ENCODE assay signal across 9 mouse cellular contexts in genomic region chr11:115321906-115322693, GRCm38 (mm10). TPM values are rescaled to one million over a fixed set of nuclear protein-coding genes. Genes with fewer than 3 reads are reported as not detected.
DNase-seq lines count a peak whose midpoint lies in the region; ATAC-seq lines count a peak whose summit lies in the region.
"Had no signal": no experiment of that assay in that cellular context is flagged by ENCODE, and none has a peak within 500 bp of the region (broad histone marks: within the 10 kb centered on the region; RNA-seq: fewer than 3 reads in every experiment).

TSS of gene Ush1g (minus strand) at chr11:115322041.

- H3K4me2 ChIP-seq in heart, embryonic 12.5 days = peak within 1 kb of the TSS; percentile 27
- peak within 1 kb of the TSS; percentile 24 for H3K4me2 ChIP-seq in stomach, embryonic 15.5 days

- no peak within 1 kb of the TSS for H3K9ac ChIP-seq in heart, embryonic 12.5 days
- no peak within 1 kb of the TSS for H3K9ac ChIP-seq in stomach, embryonic 15.5 days

- H3K27ac ChIP-seq in heart, embryonic 12.5 days (ENCODE audit: poor library complexity, severe bottlenecking) = no peak within 1 kb of the TSS
- H3K27ac ChIP-seq in stomach, embryonic 15.5 days = no peak within 1 kb of the TSS

- WGBS in heart, embryonic 12.5 days = 5% methylated on average over 35 of the region's 35 CpGs
- 4% methylated on average over 35 of the region's 35 CpGs for WGBS in stomach, embryonic 15.5 days

- ATAC-seq in heart, embryonic 12.5 days (ENCODE audit: insufficient number of reproducible peaks, low FRiP score) = no peak
- ATAC-seq in megakaryocyte progenitor cell, adult 5-6 weeks (replicated peaks; ENCODE audit: poor library complexity) = peak; percentile 71
- ATAC-seq in stomach, embryonic 15.5 days (ENCODE audit: insufficient read depth, low FRiP score, low read depth) = no peak

- peak; percentile 28 for DNase-seq in layer of hippocampus, adult 9-11 months
- no peak for DNase-seq in layer of hippocampus, adult 11-12 months (ENCODE audit: low spot score)
- peak; percentile 81 for DNase-seq in NIH3T3 (ENCODE audit: low read depth)
- DNase-seq in cerebellum, postnatal 25 days = peak; percentile 69 to 84
- peak; percentile 75 for DNase-seq in kidney, postnatal 10 days

- no peaks in the 10 kb centered on the region for H3K36me3 ChIP-seq in heart, embryonic 12.5 days
- H3K36me3 ChIP-seq in stomach, embryonic 15.5 days = no peaks in the 10 kb centered on the region

- peak within 1 kb of the TSS; percentile 23 for H3K4me3 ChIP-seq in heart, embryonic 12.5 days
- peak within 1 kb of the TSS; percentile 17 for H3K4me3 ChIP-seq in stomach, embryonic 15.5 days (replicated peaks)

- peaks cover 23% of the 10 kb centered on the region for H3K4me1 ChIP-seq in heart, embryonic 12.5 days (replicated peaks)
- H3K4me1 ChIP-seq in stomach, embryonic 15.5 days = peaks cover 11% of the 10 kb centered on the region; the same call in 1 of the 2 replicates

- peaks cover 97% of the 10 kb centered on the region for H3K27me3 ChIP-seq in heart, embryonic 12.5 days (replicated peaks)
- peaks cover 79% of the 10 kb centered on the region for H3K27me3 ChIP-seq in stomach, embryonic 15.5 days (replicated peaks)

- no peaks in the 10 kb centered on the region for H3K9me3 ChIP-seq in heart, embryonic 12.5 days (replicated peaks)
- H3K9me3 ChIP-seq in stomach, embryonic 15.5 days = no peaks in the 10 kb centered on the region

RNA-seq across cellular contexts. Expression of gene Ush1g, which starts in this region (rescaled TPM):
- 0.06 and 0.08 TPM in 2 replicates for polyA plus RNA-seq in heart, embryonic 12.5 days (2016; fragmentation: Nextera tagmentation; extraction: Ambion mirVana)
- total RNA-seq in megakaryocyte progenitor cell, adult 5-6 weeks (2015) = not detected in 2 replicates
- not detected in 2 replicates for total RNA-seq in megakaryocyte progenitor cell, adult 5-6 weeks (2017)
- 0.26 and 0.35 TPM in 2 replicates for polyA plus RNA-seq in stomach, embryonic 15.5 days (2015; fragmentation: Nextera tagmentation; extraction: Ambion mirVana)
- polyA plus RNA-seq: stomach, embryonic 14.5 days had no signal

Comparison
In these comparisons a context has a peak if more than half of its experiments do, and no peak if none do; other contexts are left out.
1. Peak in ATAC-seq in megakaryocyte progenitor cell, adult 5-6 weeks; RNA of the gene not detected or under 1 TPM.